Mouse (Mus musculus) ovary, postnatal 10 days (tissue): ENCODE data around the gene Gm20388.

Experiments used
- DNase-seq: peaks from one replicate; pipeline ENCODE4 v3.0.0; 2022; ENCODE audit warnings: low spot score

Gene Gm20388

DNA sequence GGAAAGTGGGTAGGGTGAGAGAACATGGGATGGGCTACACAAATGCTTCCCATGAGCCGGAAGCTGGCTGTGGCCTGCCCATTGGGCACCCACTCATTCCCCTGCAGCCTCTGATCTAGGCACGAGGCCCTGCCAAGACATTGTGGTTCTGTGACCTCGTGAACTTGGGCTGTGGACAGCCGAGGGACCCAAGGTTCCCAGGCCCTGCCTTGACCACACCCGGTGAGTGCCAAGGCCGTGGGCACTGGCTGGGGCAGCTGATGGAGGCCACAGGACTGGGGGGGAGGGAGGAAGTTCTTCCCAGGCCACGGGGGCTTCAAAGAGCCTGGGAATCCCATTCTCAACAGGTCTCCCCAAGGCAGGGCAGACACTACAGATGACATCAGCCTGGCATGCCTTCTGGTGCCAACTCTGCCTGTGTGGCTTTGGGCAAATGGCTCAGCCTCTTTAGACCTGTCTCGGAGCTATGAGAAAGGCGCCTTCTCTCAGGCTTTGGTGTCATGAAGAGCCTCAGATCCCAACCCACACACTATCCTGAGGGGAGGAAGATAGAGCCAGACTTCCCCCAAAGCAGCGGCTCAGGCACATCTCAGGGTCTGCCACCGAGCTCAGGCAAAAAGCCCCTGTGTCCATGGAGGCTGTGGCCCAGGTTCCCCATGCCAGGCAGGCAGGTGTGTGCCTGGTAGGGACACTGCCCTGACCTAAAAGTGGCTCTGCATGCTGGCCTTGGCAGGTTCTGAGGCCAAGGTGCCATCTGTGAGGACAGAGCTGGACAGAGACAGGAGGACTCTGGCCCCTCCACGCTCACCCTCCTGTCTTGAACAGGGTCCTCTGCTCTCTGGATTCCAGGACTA is 2941.3 kb downstream of the Gm20388 start:
- DNase-seq: no peak

DNA sequence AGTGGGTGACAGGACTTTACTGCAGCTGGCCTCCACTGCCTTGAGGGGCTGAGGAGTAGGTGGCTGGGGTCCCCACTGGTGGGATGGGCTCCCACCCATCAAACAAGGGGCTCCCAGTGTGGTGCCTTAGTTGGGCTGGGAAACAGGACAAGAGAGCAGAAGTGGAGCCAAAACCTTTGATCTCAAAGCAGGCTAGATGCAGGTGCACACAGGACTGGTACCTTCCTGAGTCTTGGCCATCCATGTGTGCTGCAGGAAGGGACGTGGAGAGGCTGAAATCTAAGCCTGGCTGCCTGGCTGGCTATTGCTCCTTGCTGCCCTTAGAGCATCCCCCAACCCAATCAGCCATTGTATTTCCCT is 2941.9 kb downstream of the Gm20388 start:
- no peak for DNase-seq

DNA sequence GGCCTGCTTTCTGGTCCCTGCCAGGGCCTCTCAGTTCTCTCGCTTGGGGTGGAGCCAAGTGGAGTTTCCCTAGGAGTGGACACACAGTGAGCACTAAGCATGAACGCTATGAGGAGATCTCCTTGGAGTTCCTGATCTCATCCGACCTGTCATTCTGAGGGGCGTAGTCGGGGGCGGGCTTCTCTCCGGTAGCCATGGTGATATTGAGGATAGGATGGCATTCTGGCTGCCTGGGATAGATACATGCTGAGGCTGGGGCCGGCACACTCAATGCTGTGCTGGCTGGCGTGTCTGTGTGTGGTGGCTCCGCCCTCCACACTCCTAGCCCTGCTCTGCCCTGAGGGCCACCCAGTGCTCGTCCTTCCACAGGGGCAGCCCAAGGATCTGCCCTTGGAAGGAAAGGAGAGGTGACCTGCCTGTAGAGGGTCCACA is 2942.7 kb downstream of the Gm20388 start:
- no peak for DNase-seq

- DNase-seq: no peak
These were observed 2943.7 kb downstream of the Gm20388 start for GRCm38 (mm10) chr8:122854388-122854787.

- DNase-seq: no peak
These were observed 2944.5 kb downstream of the Gm20388 start for GRCm38 (mm10) chr8:122855123-122855522.

DNA sequence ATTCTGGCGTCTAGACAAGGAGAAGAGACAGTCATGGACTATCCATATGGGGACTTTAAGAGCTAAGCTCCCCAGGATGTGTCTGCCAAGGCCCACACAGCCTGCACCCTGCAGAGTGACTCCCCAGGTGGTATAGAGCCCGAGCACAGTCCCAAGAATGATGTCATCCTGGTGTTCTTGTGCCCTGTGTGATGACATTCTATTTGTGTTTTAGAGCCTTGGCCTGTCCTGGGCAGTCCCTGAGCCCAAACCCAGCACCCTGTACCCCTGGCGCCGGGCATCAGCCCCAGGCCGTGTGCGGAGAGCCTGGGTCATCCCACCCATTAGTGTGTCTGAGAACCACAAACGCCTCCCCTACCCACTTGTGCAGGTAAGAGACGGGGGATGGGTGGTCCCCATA is 2945.6 kb downstream of the Gm20388 start:
- DNase-seq: no peak

- DNase-seq: no peak
These were observed 2949.2 kb downstream of the Gm20388 start for GRCm38 (mm10) chr8:122859843-122860242.

DNA sequence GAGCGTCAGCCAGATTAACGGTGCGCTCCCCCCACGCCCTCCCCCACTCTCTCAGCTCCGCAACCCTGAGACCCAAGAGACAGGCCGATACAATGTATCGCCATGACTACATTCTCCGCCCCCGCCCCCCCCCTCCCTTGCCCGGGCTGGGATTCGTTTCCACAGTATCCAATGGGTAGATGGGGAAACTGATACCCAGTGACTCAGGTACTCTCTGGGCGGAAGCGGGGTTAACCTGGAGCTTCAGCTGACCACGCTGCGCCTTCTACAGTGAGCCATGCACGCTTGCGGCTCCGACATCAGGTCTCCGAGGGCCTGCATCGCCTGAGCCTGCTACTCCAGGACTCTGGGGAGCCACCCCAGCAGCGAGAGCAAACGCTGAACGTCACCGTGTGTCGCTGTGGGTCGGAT is 2954.1 kb downstream of the Gm20388 start:
- no peak for DNase-seq

GRCm38 (mm10) chr8:122865441-122865840 is 2954.8 kb downstream of the Gm20388 start:
- DNase-seq: no peak

DNA sequence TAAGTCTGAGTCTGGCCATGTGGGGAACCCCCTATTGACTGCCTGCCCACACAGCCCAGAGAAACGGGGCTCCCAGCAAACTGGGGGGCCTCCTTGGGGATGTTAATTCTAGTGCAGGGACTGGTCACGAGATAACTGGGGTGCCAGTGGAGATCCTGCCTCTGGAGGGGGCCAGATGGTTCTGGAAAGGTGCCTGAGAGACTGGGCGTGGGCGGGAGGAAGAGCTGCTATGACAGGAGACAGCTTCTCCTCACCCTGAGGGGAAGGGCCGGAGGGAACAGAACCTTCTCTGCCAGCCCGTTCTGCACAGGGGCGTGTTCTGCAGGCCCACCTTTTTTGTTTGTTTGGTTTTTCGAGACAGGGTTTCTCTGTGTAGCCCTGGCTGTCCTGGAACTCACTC is 2955.6 kb downstream of the Gm20388 start:
- DNase-seq: no peak

DNA sequence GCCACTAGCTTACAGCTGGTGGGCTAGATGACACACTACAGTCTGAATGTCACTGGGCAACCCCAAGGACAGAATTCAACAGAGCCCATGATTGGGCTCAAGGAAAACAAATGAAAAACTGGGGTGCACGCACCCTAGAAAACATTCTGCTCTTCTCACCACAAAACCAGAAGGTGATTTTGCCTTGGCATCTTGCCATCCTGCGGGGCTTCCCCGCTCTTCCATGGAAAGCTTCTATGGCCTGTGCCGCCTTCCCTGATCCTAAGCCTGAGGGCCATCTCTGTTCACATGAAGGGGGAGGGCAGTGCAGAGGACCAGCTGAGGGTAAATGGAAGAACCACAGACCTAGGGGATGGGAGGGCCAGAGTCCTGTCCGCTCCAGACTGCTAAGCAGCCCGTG is 2957.3 kb downstream of the Gm20388 start:
- DNase-seq: no peak

- DNase-seq: no peak
These were observed 2959.8 kb downstream of the Gm20388 start for GRCm38 (mm10) chr8:122870377-122870863.

DNA sequence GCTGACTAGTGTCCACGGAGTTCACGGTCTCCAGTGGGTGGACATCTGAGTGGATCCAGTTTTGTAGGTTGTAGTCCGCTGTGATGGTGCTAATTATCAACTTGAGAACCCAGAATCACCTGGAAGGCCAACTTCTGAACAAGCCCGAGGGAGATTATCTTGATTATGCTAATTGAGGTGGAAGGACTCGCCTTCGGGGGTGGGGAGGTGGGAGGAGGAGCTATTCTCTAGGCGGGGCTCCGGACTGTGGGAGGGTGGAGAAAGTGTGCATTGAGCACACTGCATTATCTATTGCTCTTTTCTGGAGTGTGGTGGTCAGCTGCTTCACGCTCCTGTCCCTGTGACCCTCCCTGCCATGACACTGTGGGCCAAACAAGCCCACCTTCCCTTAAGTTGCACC is 2961.0 kb downstream of the Gm20388 start:
- DNase-seq: no peak

DNA sequence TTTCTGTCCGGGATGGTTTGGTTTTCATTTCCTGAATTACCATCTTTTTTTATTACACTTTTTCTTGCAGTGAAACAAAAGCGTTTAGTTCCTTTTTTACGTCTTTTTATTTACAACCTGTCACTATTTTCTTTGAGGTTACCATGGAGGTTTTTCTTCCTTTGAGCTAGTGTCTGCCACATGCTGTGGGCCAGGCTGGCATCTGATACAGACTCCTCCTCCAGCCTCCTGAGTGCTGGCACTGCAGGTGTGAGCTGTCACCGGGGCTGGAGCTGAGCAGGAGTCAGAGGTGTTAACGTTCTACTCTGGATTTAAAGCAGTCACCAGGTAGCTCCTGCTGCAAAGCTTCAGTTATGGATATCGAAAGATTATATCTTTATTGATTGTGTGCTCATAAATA is 2962.5 kb downstream of the Gm20388 start:
- no peak for DNase-seq

- no peak for DNase-seq
These were observed 2964.5 kb downstream of the Gm20388 start for GRCm38 (mm10) chr8:122875186-122875585.

- no peak for DNase-seq
These were observed 2967.6 kb downstream of the Gm20388 start for GRCm38 (mm10) chr8:122878231-122878630.

- DNase-seq: no peak
These were observed 2969.7 kb downstream of the Gm20388 start for GRCm38 (mm10) chr8:122880302-122880701.

- no peak for DNase-seq
These were observed 2973.0 kb downstream of the Gm20388 start for GRCm38 (mm10) chr8:122883671-122884070.

DNA sequence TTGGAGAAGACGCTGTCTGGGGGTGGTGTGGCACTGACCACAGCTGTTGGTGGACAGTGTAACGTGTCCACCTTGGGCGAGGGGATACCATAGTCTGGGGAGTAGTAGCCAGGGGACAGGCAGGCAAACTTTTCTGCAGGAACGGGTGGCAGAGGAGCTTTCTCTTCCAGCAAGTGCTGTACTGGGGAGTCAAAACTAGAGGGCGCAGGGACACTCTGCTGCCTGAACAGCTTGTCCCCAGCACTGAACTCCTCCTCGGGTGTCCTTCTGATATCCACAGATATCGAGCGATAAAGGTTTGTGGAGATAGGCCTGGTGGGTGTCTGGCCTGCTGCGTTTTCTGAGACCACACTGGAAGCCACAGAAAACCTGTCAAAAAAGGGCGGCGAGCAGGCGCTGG is 2980.8 kb downstream of the Gm20388 start:
- no peak for DNase-seq

DNA sequence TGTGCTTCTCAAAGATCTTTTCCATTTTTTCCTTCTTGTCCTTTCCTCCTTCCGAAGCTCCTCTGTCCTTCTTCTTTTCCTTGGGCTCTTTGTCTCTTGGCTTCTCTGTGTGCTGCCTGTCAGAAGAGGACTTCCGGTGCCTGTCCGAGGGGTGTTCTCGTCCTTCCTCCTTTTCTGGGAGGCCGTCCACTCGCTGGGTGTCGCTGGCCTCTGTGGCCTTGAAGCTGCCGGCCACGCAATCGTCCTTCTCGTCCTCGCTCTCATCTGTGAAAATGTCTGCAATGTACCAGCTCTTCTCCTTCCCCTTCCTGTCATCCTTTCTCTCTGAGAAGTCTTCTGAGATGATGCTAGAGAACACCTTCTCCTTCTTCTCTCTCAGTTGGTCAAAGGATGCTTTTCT is 2982.8 kb downstream of the Gm20388 start:
- no peak for DNase-seq

DNA sequence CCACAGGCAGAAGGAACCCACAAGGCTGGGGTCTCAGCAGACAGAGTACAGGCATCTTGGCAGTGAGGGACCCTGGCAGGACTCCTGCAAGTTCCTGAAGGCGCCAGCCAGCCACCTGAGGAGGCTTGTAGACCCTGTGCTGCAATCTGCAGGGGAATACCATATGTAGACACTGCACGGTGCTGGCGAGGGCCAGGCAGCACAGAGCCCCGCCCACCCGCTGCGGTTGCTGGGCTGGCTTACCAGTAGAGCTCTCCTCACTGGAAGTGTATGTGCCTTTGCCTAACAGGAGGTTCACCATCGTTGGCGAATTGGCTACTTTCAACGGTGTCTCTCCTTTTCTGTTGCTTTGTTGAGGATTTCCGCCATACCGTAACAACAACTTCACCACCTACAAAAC is 2985.7 kb downstream of the Gm20388 start:
- no peak for DNase-seq

DNA sequence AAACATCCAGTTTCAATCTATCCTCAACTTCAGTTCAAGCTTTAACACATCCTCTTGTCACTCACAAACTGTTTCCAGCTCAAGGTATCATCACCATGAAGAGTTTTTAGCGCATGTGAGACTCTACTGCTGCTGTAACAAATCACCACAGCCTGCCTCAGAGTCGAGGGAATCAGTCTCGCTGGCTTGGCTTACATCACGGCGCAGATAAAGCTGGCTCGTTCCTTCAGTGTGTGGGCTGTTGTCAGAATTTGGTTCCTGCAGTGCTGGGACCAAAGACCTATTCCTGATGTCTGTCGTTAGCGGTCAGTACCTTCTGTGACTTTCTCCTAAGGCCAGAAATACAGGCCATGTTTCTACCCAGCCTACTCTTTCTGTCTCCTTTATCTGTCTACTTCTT is 2986.6 kb downstream of the Gm20388 start:
- DNase-seq: no peak

GRCm38 (mm10) chr8:122898018-122898417 is 2987.4 kb downstream of the Gm20388 start:
- DNase-seq: no peak

DNA sequence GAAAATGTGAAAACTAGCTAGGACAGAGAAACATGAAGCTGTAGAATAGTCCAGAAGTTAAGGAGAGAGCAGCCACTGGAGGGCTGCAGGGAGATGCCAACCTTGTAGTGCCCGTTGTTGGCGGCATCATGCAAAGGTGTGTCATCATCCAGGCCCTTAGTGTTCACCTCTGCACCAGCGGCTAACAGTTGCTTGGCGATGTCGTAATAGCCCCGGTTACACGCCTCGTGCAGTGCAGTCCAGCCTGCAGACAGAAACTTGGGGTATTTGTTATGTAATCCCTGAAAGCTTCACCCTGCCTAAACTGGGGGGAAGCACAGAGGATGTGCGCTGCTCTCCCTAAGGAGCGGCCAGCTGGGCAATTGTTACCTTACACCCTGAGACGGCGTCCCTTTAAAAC is 2987.8 kb downstream of the Gm20388 start:
- no peak for DNase-seq
